Mouse (Mus musculus) hindbrain, embryonic 16.5 days (tissue): ENCODE measurements at regions not wholly inside any gene's neighbourhood (a gene's known extent, or its start where the extent isn't known, plus 50 kb on each side); places are given as distances from the start of the nearest gene placed in this dataset.
"Not testable (repeated sequence)": the region's sequence is repeated elsewhere in the genome, so short reads cannot be mapped to it uniquely, and the experiment has no call there.

Experiments used
- ATAC-seq: fragments of 200-750 bp; cut with Nextera tagmentation; 2 replicates; pipeline ENCODE4 v1.8.0; 2017; ENCODE audit warnings: moderate TSS enrichment, moderate library complexity
- H3K27ac ChIP-seq: fragments of 300-500 bp; sonication (generic); 2 replicates; pipeline ENCODE4 v1.5.1; 2014; ENCODE audit warnings: low read depth, mild to moderate bottlenecking, control low read depth, low read length, moderate library complexity
- H3K27me3 ChIP-seq: fragments of 300-500 bp; sonication (generic); replicated peaks from 2 replicates; pipeline ENCODE4 v1.6.1; 2014; ENCODE audit warnings: low read length; ENCODE audit not compliant: control insufficient read depth, insufficient read depth
- H3K36me3 ChIP-seq: fragments of 300-500 bp; sonication (generic); 2 replicates; pipeline ENCODE4 v1.6.1; 2014; ENCODE audit warnings: mild to moderate bottlenecking, low read length, moderate library complexity, mixed read lengths; ENCODE audit not compliant: control insufficient read depth, insufficient read depth
- H3K4me1 ChIP-seq: fragments of 300-500 bp; sonication (generic); 2 replicates; pipeline ENCODE4 v1.6.1; 2014; ENCODE audit warnings: low read depth, low read length; ENCODE audit not compliant: control insufficient read depth, insufficient read depth
- H3K4me2 ChIP-seq: fragments of 300-500 bp; sonication (generic); 2 replicates; pipeline ENCODE4 v1.6.1; 2014; ENCODE audit warnings: mild to moderate bottlenecking, low read length, control low read depth, moderate library complexity
- H3K4me3 ChIP-seq: fragments of 300-500 bp; sonication (generic); 2 replicates; pipeline ENCODE4 v1.5.1; 2014; ENCODE audit warnings: mild to moderate bottlenecking, low read length, control low read depth, moderate library complexity
- H3K9ac ChIP-seq: fragments of 300-500 bp; sonication (generic); 2 replicates; pipeline ENCODE4 v1.6.1; 2014; ENCODE audit warnings: low read depth, mild to moderate bottlenecking, control low read depth, low read length, moderate library complexity
- H3K9me3 ChIP-seq: fragments of 300-500 bp; sonication (generic); 2 replicates; pipeline ENCODE4 v1.6.1; 2014; ENCODE audit warnings: mild to moderate bottlenecking, low read length, moderate library complexity; ENCODE audit not compliant: control insufficient read depth
- WGBS: fragments of 180-500 bp; shearing (Covaris S2); extraction: QIAGEN DNeasy Blood & Tissue Kit; methylation state at CpG from one replicate; pipeline ENCODE4 v1.1.7; 2014; 5-methylcytosine and 5-hydroxymethylcytosine counted together

GRCm38 (mm10) chr10:22556401-22556800, 88.4 kb upstream of the Slc2a12 start:
- not testable (repeated sequence) for H3K36me3 ChIP-seq, H3K4me1 ChIP-seq, H3K27ac ChIP-seq, H3K9ac ChIP-seq, ATAC-seq, H3K4me2 ChIP-seq, H3K4me3 ChIP-seq, H3K9me3 ChIP-seq, H3K27me3 ChIP-seq
- WGBS: 83% methylated on average over 2 of the region's 2 CpGs

GRCm38 (mm10) chr10:22569250-22570010, 75.4 kb upstream of the Slc2a12 start:
- H3K36me3 ChIP-seq, H3K4me1 ChIP-seq, H3K4me3 ChIP-seq, H3K4me2 ChIP-seq, H3K27ac ChIP-seq, H3K9ac ChIP-seq, H3K9me3 ChIP-seq, ATAC-seq, H3K27me3 ChIP-seq: not testable (repeated sequence)
- 71% methylated on average over 15 of the region's 16 CpGs for WGBS

- H3K27me3 ChIP-seq, H3K4me2 ChIP-seq, H3K4me1 ChIP-seq, ATAC-seq, H3K9me3 ChIP-seq, H3K9ac ChIP-seq, H3K36me3 ChIP-seq, H3K4me3 ChIP-seq, H3K27ac ChIP-seq: not testable (repeated sequence)
- WGBS: 85% methylated on average over 4 of the region's 4 CpGs
These were observed 70.8 kb upstream of the Slc2a12 start for GRCm38 (mm10) chr10:22574048-22574447.

GRCm38 (mm10) chr10:22579426-22579825, 65.4 kb upstream of the Slc2a12 start:
- H3K27ac ChIP-seq, H3K36me3 ChIP-seq, H3K9ac ChIP-seq, H3K4me2 ChIP-seq, H3K4me1 ChIP-seq, H3K27me3 ChIP-seq, H3K4me3 ChIP-seq, H3K9me3 ChIP-seq: not testable (repeated sequence)
- peak; percentile 86; the same call in 1 of the 2 replicates for ATAC-seq
- 18% methylated on average over 3 of the region's 3 CpGs for WGBS

- not testable (repeated sequence) for H3K9me3 ChIP-seq, H3K27me3 ChIP-seq, H3K4me2 ChIP-seq, H3K27ac ChIP-seq, H3K36me3 ChIP-seq, H3K4me3 ChIP-seq, H3K9ac ChIP-seq, H3K4me1 ChIP-seq
- WGBS: 65% methylated on average over 9 of the region's 9 CpGs
- peak; percentile 42; the same call in 1 of the 2 replicates for ATAC-seq
These were observed 63.5 kb upstream of the Slc2a12 start for GRCm38 (mm10) chr10:22581300-22581699.

DNA sequence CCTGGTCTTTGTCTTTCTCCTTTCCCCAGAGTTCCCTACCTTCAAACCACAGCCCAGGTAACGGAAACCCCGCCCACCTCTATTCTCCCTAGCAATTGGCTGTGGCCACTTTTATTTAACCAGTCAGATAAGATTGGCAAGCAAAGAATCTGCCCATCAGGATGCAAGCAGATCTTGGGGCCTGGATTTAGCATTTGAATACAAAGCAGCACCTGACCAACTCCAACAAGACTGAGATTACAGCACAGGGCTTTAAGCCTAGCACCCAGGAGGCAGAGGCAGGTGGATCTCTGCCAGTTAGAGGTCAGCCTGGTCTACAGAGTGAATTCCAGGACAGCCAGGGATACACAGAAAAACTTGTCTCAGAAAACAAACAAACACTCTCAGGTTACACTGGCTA, 61.5 kb upstream of the Slc2a12 start:
- H3K4me3 ChIP-seq, H3K4me2 ChIP-seq, H3K36me3 ChIP-seq, H3K9me3 ChIP-seq, ATAC-seq, H3K9ac ChIP-seq, H3K27me3 ChIP-seq, H3K4me1 ChIP-seq, H3K27ac ChIP-seq: not testable (repeated sequence)
- 90% methylated on average over 2 of the region's 2 CpGs for WGBS

- H3K36me3 ChIP-seq, H3K27ac ChIP-seq, H3K9ac ChIP-seq, H3K27me3 ChIP-seq, ATAC-seq, H3K4me2 ChIP-seq, H3K4me1 ChIP-seq, H3K4me3 ChIP-seq, H3K9me3 ChIP-seq: not testable (repeated sequence)
- WGBS: 94% methylated on average over 1 of the region's 1 CpGs
These were observed 56.2 kb upstream of the Slc2a12 start for GRCm38 (mm10) chr10:22588587-22588986.

- H3K9me3 ChIP-seq, H3K27me3 ChIP-seq, H3K4me1 ChIP-seq, H3K9ac ChIP-seq, H3K4me2 ChIP-seq, H3K27ac ChIP-seq, H3K4me3 ChIP-seq, H3K36me3 ChIP-seq: not testable (repeated sequence)
- 17% methylated on average over 4 of the region's 4 CpGs for WGBS
- ATAC-seq: peak; percentile 50; the same call in 1 of the 2 replicates
These were observed 53.1 kb upstream of the Slc2a12 start for GRCm38 (mm10) chr10:22591664-22592063.

DNA sequence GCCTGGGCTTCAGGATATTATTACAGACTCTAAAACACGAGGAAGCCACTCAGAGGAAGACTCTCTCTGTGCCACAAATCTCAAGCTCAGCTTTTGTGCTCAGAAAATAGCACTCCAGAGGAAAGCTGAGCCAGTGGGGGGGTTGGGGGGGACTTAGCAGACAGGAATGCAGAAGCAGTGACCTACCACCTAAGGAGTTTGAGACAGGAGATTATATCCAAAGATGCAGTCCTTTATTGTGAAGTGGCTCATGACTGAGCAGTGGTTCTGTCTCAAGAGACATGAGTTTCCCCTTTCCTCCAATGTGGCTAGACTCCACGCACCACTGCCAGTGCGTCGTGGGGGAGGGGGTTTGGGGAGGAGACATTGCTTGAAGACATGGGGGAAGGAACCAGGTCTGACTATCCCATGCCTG, 52.6 kb upstream of the Slc2a12 start:
- H3K27ac ChIP-seq, H3K4me3 ChIP-seq, H3K4me2 ChIP-seq, H3K36me3 ChIP-seq, H3K9me3 ChIP-seq, H3K9ac ChIP-seq, H3K27me3 ChIP-seq, H3K4me1 ChIP-seq, ATAC-seq: not testable (repeated sequence)
- WGBS: 18% methylated on average over 4 of the region's 4 CpGs

DNA sequence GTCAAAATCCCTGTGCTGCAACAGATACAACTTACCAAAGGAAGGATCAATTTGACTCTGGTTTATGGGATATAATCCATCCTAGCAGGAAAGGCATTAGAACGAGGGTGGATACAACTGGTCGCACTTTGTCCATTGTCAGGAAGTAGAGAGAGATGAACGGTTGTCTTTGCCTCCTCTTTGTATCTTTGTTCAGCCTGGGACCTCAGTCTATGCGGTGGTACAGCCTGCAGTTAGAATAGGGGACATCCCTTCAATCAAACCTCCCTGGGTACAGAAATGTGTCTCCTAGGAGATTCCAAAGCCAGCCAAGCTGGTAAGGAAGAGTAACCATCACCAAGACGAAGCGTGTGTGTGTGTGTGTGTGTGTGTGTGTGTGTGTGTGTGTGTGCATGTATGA, 52.1 kb upstream of the Slc2a12 start:
- H3K27ac ChIP-seq, H3K4me1 ChIP-seq, H3K4me3 ChIP-seq, H3K9me3 ChIP-seq, H3K9ac ChIP-seq, H3K4me2 ChIP-seq, ATAC-seq, H3K36me3 ChIP-seq, H3K27me3 ChIP-seq: not testable (repeated sequence)
- WGBS: 32% methylated on average over 6 of the region's 6 CpGs
